Mouse (Mus musculus): ENCODE results near the gene Kcnc3. TPM values are rescaled to one million over a fixed set of nuclear protein-coding genes. Genes with fewer than 3 reads are reported as not detected.
A peak's percentile ranks its signal among the peaks of the same experiment; 100 is the strongest.

The Kcnc3 gene
- total RNA-seq (2021): 5.9 and 6.0 TPM in 2 replicates
- long read RNA-seq, partial matches to known transcripts: 0 of 1 reads
- long read RNA-seq, other reads (novel, unspliced or antisense): 1 of 1 reads

GRCm38 (mm10) chr7:44590402-44591347 is at the start of gene Kcnc3:
TSS of gene Kcnc3 (plus strand) at chr7:44590664.
- peak; percentile 89 for DNase-seq

GRCm38 (mm10) chr7:44542555-44542954 is 47.9 kb upstream of the Kcnc3 start:
- no peak for DNase-seq

- no peak for DNase-seq
Observed at GRCm38 (mm10) chr7:44543071-44543470, 47.4 kb upstream of the Kcnc3 start.

- DNase-seq: no peak
Observed at GRCm38 (mm10) chr7:44546274-44546673, 44.2 kb upstream of the Kcnc3 start.

GRCm38 (mm10) chr7:44547041-44547440 is 43.4 kb upstream of the Kcnc3 start:
- no peak for DNase-seq

GRCm38 (mm10) chr7:44547725-44548124 is 42.7 kb upstream of the Kcnc3 start:
- DNase-seq: no peak

- DNase-seq: peak; percentile 99
Observed at GRCm38 (mm10) chr7:44548497-44549087, 41.9 kb upstream of the Kcnc3 start, which contains the start of gene Pold1. TSS of gene Pold1 (minus strand) at chr7:44548849.

- DNase-seq: no peak
Observed at GRCm38 (mm10) chr7:44549621-44550408, 40.6 kb upstream of the Kcnc3 start.

- no peak for DNase-seq
Observed at GRCm38 (mm10) chr7:44550409-44550678, 40.1 kb upstream of the Kcnc3 start.

- no peak for DNase-seq
Observed at GRCm38 (mm10) chr7:44551301-44551700, 39.2 kb upstream of the Kcnc3 start.

- no peak for DNase-seq
Observed at GRCm38 (mm10) chr7:44551731-44552130, 38.7 kb upstream of the Kcnc3 start.

GRCm38 (mm10) chr7:44552141-44552908 is 38.1 kb upstream of the Kcnc3 start:
- DNase-seq: no peak

GRCm38 (mm10) chr7:44553196-44553764 is 37.2 kb upstream of the Kcnc3 start:
- peak; percentile 85 for DNase-seq

- peak; percentile 95 for DNase-seq
Observed at GRCm38 (mm10) chr7:44553826-44554225, 36.6 kb upstream of the Kcnc3 start, which contains the start of gene Nr1h2. TSS of gene Nr1h2 (minus strand) at chr7:44553951.

GRCm38 (mm10) chr7:44557629-44558028 is 32.8 kb upstream of the Kcnc3 start:
- DNase-seq: no peak

- peak; percentile 74 for DNase-seq
Observed at GRCm38 (mm10) chr7:44560435-44561400, 29.7 kb upstream of the Kcnc3 start.

- DNase-seq: no peak
Observed at GRCm38 (mm10) chr7:44563284-44563683, 27.2 kb upstream of the Kcnc3 start.

- DNase-seq: no peak
Observed at GRCm38 (mm10) chr7:44564486-44564885, 26.0 kb upstream of the Kcnc3 start.

- no peak for DNase-seq
Observed at GRCm38 (mm10) chr7:44565414-44565813, 25.1 kb upstream of the Kcnc3 start.

GRCm38 (mm10) chr7:44568803-44569202 is 21.7 kb upstream of the Kcnc3 start:
- DNase-seq: no peak

All from adrenal gland, postnatal 25 days (tissue).